Mouse (Mus musculus): ENCODE results near the gene Unc93a.
"Not testable (repeated sequence)": the region's sequence is repeated elsewhere in the genome, so short reads cannot be mapped to it uniquely, and the experiment has no call there.

Unc93a gene

DNA sequence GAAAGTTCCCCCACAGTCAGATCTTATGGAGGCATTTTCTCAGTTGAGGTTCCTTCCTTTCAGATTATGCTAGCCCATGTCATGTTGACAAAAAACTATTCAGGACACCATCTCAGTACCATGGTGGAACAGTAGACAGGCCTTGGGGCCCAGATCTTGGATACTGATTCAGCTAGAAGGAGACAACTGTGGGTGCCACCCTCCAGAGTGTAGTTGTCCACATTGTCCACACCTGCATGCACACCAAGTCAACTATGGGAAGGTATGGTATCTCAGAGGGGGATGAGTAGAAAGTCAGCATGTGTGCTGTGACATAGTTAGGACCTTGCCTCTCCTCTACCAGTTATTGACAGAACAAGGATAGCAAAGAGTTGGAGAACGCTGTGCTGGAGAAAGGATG, 40.1 kb downstream of the Unc93a start:
- DNase-seq (ENCODE audit: inconsistent age in 2 of 2, low spot score in 1 of 2) = not testable (repeated sequence)

GRCm38 (mm10) chr17:13069227-13069626, 62.4 kb downstream of the Unc93a start:
- not testable (repeated sequence) for DNase-seq (ENCODE audit: inconsistent age in 2 of 2, low spot score in 1 of 2)

DNA sequence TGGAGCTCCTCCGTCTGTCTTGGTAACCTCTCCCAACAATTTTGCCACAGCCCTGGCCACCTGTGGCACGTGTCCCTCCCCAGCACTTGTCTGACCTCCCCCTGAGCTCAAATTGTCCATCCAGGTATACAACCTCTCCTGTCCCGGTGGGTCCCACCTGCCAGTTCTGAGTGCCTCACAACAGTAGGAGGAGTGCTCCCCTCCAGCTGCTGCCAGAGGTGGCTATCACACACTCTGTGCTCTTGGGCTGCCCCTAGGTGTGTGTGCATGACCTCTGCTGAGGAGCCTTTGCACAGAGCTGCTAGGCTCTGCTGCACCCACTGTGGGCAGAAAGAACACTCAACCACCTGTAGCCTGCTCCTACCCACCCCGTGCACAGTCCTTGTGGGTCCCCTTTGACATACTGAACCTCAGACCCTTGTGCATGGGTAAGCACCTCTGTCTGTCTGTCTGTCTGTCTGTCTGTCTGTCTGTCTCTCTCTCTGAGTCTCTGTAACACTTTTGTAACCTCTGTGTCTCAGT, 63.7 kb downstream of the Unc93a start:
- DNase-seq (ENCODE audit: inconsistent age in 2 of 2, low spot score in 1 of 2) = not testable (repeated sequence)

- DNase-seq (ENCODE audit: inconsistent age in 2 of 2, low spot score in 1 of 2) = not testable (repeated sequence)
These were observed 68.7 kb downstream of the Unc93a start for GRCm38 (mm10) chr17:13062882-13063281.

GRCm38 (mm10) chr17:13060804-13061203, 70.8 kb downstream of the Unc93a start, which contains the start of gene Tcp10b:
Tcp10b (plus strand) TSS chr17:13061104.
- DNase-seq (ENCODE audit: inconsistent age in 2 of 2, low spot score in 1 of 2) = not testable (repeated sequence)

All from adrenal gland, adult (tissue).